Mouse (Mus musculus) heart, embryonic 15.5 days (tissue): ENCODE data around the gene Gm13290. TPM values are rescaled to one million over a fixed set of nuclear protein-coding genes. Genes with fewer than 3 reads are reported as not detected.
A peak's percentile ranks its signal among the peaks of the same experiment; 100 is the strongest.
"Not testable (repeated sequence)": the region's sequence is repeated elsewhere in the genome, so short reads cannot be mapped to it uniquely, and the experiment has no call there.

Experiments
- ATAC-seq: fragments of 200-750 bp; cut with Nextera tagmentation; replicated peaks from 2 replicates; pipeline ENCODE4 v1.8.0; 2017; ENCODE audit warnings: low read depth, moderate TSS enrichment; ENCODE audit not compliant: insufficient number of reproducible peaks, insufficient read depth, low FRiP score
- H3K27ac ChIP-seq: fragments of 300-500 bp; sonication (generic); 2 replicates; pipeline ENCODE4 v1.5.1; 2015; ENCODE audit warnings: mild to moderate bottlenecking, inconsistent platforms
- H3K27me3 ChIP-seq: fragments of 300-500 bp; sonication (generic); 2 replicates; pipeline ENCODE4 v1.6.1; 2015; ENCODE audit warnings: inconsistent platforms
- H3K36me3 ChIP-seq: fragments of 300-500 bp; sonication (generic); 2 replicates; pipeline ENCODE4 v1.6.1; 2015; ENCODE audit warnings: mild to moderate bottlenecking, inconsistent platforms
- H3K4me1 ChIP-seq: fragments of 300-500 bp; sonication (generic); replicated peaks from 2 replicates; pipeline ENCODE4 v1.6.1; 2015; ENCODE audit warnings: inconsistent platforms
- H3K4me2 ChIP-seq: fragments of 300-500 bp; sonication (generic); 2 replicates; pipeline ENCODE4 v1.6.1; 2015; ENCODE audit warnings: inconsistent platforms, mild to moderate bottlenecking, moderate library complexity
- H3K4me3 ChIP-seq: fragments of 300-500 bp; sonication (generic); 2 replicates; pipeline ENCODE4 v1.5.1; 2015; ENCODE audit warnings: mild to moderate bottlenecking, inconsistent platforms
- H3K9ac ChIP-seq: fragments of 300-500 bp; sonication (generic); 2 replicates; pipeline ENCODE4 v1.6.1; 2015; ENCODE audit warnings: mild to moderate bottlenecking, inconsistent platforms
- H3K9me3 ChIP-seq: fragments of 300-500 bp; sonication (generic); replicated peaks from 2 replicates; pipeline ENCODE4 v1.6.1; 2016; ENCODE audit warnings: inconsistent platforms
- WGBS: fragments of 180-500 bp; shearing (Covaris S2); methylation state at CpG from one replicate; pipeline ENCODE4 v1.1.7; 2015; ENCODE audit warnings: mixed read lengths; 5-methylcytosine and 5-hydroxymethylcytosine counted together
- polyA plus RNA-seq: library from polyadenylated mRNA; unstranded; fragments of >200 nt; fragmentation: Nextera tagmentation; extraction: Ambion mirVana; gene quantifications from 2 replicates; pipeline ENCODE4 v1.2.1, GENCODE M21; 2015

Gm13290 gene
- polyA plus RNA-seq, 1 experiment from 2014 or later: 0.48 TPM

DNA sequence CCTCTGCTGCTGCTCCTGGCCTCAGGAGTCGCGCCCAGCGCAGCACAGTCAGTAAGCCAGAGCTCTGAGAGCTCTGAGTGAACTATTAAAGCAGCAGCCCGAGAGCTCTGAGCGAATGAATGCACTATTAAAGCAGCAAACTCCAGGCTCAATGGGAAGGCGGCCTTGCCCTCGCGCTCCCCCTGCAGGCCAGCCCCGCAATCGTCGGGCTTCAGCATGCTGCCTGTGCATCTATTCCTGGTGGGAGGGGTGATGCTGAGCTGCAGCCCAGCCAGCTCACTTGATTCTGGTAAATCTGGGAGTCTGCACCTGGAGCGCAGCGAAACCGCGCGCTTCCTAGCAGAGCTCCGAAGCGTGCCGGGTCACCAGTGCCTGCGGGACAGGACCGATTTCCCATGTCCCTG lies 16.0 kb upstream of the Gm13290 start:
- peak overlapping the region; percentile 76 for H3K9ac ChIP-seq

DNA sequence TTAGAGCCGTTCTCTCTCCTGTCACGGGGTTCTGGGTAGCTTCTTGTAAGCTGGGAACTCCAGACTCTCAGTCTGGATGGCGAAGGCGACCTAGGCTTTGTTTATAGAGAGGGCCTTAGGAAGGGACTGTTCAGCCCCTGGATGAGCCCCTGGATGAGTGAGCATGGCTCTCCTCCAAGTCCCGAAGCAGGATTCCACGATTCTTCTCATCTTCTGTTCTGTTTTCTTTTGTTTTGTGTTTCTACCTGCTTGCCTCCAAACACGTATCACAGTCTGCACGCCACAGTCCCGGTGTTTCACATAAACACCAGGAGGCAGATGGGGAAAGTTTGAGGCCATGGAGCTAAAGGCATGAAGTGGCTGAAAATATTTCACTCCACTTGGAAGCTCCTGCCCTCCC lies 14.9 kb upstream of the Gm13290 start:
- not testable (repeated sequence) for H3K4me1 ChIP-seq, H3K27ac ChIP-seq, H3K4me2 ChIP-seq, ATAC-seq, H3K36me3 ChIP-seq, H3K9me3 ChIP-seq, H3K27me3 ChIP-seq, H3K9ac ChIP-seq, H3K4me3 ChIP-seq
- WGBS: 85% methylated on average over 9 of the region's 9 CpGs

More for the DNA sequence above, 16.0 kb upstream of the Gm13290 start:
- Histone ChIP-seq H3K27ac (peak overlapping the region; percentile 98), H3K4me2 (peak overlapping the region; percentile 83), H3K4me3 (peak overlapping the region; percentile 70)
- H3K9me3 ChIP-seq, H3K27me3 ChIP-seq, H3K4me1 ChIP-seq, H3K36me3 ChIP-seq: not testable (repeated sequence)
- peak; percentile 100 for ATAC-seq
- under 1% methylated on average over 21 of the region's 21 CpGs for WGBS

DNA sequence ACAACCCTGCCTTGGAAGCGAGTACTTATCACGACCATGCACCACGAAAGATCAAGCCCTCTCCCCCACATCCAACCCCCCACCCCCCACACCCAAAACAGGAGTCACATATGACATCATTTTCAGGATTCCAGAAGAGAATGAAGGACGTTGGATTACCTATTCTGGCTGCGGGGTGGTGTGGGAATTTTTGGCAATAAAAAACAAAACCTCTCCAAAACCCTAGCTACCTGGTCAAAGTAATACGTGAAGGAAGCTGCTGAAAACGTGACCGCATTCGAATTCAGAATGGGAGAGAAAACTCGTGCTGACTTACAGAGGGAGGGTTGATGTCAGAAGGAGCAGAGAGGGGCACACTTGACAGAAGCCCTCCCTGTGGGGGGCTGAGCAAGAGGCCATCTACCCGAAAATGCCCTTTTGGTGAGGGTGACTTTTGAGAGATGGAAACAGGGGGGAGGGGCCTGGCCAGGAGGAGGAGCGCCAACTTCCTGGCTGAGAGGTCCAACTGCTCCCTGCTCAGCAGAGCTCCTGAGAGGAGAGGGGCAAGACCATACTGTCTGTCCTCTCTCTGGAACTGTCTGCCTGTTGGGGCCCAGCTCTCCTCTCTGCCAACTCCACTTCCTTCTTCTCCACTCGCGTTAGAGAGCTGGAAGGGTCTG lies 13.9 kb upstream of the Gm13290 start, which contains the start of gene Gm13283:
Gm13283 (plus strand) TSS at position 510 of the 659 bp plus-strand sequence.
- ATAC-seq, H3K36me3 ChIP-seq, H3K27me3 ChIP-seq, H3K4me1 ChIP-seq, H3K9me3 ChIP-seq: not testable (repeated sequence)
- Histone ChIP-seq H3K4me2 (peak within 1 kb of the TSS; percentile 55), H3K9ac (peak within 1 kb of the TSS; percentile 43; the same call in 1 of the 2 replicates), H3K27ac (peak within 1 kb of the TSS; percentile 76), H3K4me3 (peak within 1 kb of the TSS; percentile 42)
- 18% methylated on average over 11 of the region's 14 CpGs for WGBS

DNA sequence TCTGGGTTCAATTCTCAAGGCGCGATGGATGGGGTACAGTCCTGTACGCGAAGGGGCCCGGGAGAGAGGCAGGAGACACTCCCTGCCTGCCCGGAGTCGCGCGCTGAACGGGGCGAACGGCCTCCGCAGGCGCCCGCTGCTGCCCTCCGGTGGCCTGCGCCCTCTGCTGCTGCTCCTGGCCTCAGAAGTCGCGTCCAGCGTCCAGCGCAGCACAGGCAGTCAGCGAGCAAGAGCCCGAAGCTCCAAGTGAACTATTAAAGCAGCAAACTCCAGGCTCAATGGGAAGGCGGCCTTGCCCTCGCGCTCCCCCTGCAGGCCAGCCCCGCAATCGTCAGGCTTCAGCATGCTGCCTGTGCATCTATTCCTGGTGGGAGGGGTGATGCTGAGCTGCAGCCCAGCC lies 13.2 kb upstream of the Gm13290 start:
- not testable (repeated sequence) for H3K36me3 ChIP-seq, H3K9me3 ChIP-seq, H3K4me1 ChIP-seq, ATAC-seq, H3K27me3 ChIP-seq
- H3K27ac ChIP-seq: peak overlapping the region; percentile 76
- peak overlapping the region; percentile 55 for H3K4me2 ChIP-seq
- WGBS: 0% methylated on average over 26 of the region's 28 CpGs
- peak overlapping the region; percentile 43; the same call in 1 of the 2 replicates for H3K9ac ChIP-seq
- H3K4me3 ChIP-seq: peak overlapping the region; percentile 42

DNA sequence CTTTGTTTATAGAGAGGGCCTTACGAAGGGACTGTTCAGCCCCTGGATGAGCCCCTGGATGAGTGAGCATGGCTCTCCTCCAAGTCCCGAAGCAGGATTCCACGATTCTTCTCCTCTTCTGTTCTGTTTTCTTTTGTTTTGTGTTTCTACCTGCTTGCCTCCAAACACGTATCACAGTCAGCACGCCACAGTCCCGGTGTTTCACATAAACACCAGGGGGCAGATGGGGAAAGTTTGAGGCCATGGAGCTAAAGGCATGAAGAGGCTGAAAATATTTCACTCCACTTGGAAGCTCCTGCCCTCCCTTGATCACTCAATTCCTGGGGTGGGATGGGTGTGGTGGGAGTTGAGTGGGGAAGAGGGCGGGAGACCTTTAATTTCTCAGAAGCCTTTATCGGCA lies 11.9 kb upstream of the Gm13290 start:
- WGBS: 65% methylated on average over 6 of the region's 8 CpGs
- not testable (repeated sequence) for H3K4me1 ChIP-seq, H3K27me3 ChIP-seq, H3K9me3 ChIP-seq, H3K36me3 ChIP-seq, H3K27ac ChIP-seq, H3K4me3 ChIP-seq, H3K4me2 ChIP-seq, ATAC-seq, H3K9ac ChIP-seq

DNA sequence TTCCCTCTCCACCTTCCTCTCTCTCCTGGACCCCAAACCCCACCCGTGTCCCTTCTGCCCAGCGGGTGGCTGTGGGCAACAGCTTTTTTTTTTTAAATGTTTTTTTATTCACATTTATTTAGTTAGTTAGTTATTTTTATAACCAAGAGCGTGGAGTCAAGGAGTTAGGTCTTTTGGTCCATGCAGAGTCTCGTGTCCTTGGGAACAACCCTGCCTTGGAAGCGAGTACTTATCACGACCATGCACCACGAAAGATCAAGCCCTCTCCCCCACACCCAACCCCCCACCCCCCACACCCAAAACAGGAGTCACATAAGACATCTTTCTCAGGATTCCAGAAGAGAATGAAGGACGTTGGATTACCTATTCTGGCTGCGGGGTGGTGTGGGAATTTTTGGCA lies 11.3 kb upstream of the Gm13290 start:
- not testable (repeated sequence) for H3K27ac ChIP-seq, H3K36me3 ChIP-seq, H3K4me1 ChIP-seq, ATAC-seq, H3K4me3 ChIP-seq, H3K9me3 ChIP-seq, H3K9ac ChIP-seq, H3K27me3 ChIP-seq
- H3K4me2 ChIP-seq: peak overlapping the region; percentile 57
- WGBS: 47% methylated on average over 9 of the region's 9 CpGs

DNA sequence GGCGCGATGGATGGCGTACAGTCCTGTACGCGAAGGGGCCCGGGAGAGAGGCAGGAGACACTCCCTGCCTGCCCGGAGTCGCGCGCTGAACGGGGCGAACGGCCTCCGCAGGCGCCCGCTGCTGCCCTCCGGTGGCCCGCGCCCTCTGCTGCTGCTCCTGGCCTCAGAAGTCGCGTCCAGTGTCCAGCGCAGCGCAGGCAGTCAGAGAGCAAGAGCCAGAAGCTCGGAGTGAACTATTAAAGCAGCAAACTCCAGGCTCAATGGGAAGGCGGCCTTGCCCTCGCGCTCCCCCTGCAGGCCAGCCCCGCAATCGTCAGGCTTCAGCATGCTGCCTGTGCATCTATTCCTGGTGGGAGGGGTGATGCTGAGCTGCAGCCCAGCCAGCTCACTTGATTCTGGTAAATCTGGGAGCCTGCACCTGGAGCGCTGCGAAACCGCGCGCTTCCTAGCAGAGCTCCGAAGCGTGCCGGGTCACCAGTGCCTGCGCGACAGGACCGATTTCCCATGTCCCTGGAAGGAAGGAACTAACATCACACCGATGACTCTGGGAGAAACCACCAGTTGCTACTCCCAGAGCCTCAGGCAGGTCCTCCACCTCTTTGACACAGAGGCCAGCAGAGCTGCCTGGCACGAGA lies 10.1 kb upstream of the Gm13290 start:
- peak overlapping the region; percentile 73 for H3K27ac ChIP-seq
- not testable (repeated sequence) for ATAC-seq

DNA sequence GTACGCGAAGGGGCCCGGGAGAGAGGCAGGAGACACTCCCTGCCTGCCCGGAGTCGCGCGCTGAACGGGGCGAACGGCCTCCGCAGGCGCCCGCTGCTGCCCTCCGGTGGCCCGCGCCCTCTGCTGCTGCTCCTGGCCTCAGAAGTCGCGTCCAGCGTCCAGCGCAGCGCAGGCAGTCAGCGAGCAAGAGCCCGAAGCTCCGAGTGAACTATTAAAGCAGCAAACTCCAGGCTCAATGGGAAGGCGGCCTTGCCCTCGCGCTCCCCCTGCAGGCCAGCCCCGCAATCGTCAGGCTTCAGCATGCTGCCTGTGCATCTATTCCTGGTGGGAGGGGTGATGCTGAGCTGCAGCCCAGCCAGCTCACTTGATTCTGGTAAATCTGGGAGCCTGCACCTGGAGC lies 3.0 kb downstream of the Gm13290 start, which contains the start of gene Gm13289:
Gm13289 (plus strand) TSS at position 301 of the 400 bp plus-strand sequence.
- H3K27me3 ChIP-seq, H3K4me1 ChIP-seq, H3K9ac ChIP-seq, H3K27ac ChIP-seq, H3K4me2 ChIP-seq, H3K36me3 ChIP-seq, ATAC-seq, H3K4me3 ChIP-seq, H3K9me3 ChIP-seq: not testable (repeated sequence)
- no CpG with 5 or more reads among the region's 29 CpGs for WGBS

More for the DNA sequence above, 10.1 kb upstream of the Gm13290 start:
- H3K36me3 ChIP-seq, H3K27me3 ChIP-seq, H3K9ac ChIP-seq, H3K4me1 ChIP-seq, H3K9me3 ChIP-seq: not testable (repeated sequence)
- WGBS: 2% methylated on average over 35 of the region's 42 CpGs
- peak overlapping the region; percentile 39 for H3K4me3 ChIP-seq
- peak overlapping the region; percentile 54 for H3K4me2 ChIP-seq

DNA sequence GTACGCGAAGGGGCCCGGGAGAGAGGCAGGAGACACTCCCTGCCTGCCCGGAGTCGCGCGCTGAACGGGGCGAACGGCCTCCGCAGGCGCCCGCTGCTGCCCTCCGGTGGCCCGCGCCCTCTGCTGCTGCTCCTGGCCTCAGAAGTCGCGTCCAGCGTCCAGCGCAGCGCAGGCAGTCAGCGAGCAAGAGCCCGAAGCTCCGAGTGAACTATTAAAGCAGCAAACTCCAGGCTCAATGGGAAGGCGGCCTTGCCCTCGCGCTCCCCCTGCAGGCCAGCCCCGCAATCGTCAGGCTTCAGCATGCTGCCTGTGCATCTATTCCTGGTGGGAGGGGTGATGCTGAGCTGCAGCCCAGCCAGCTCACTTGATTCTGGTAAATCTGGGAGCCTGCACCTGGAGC lies 5.9 kb downstream of the Gm13290 start, which contains the start of gene Gm13272:
Gm13272 (plus strand) TSS at position 301 of the 400 bp plus-strand sequence.
- H3K36me3 ChIP-seq, H3K9me3 ChIP-seq, H3K27me3 ChIP-seq, H3K4me1 ChIP-seq, H3K4me3 ChIP-seq, H3K4me2 ChIP-seq, H3K9ac ChIP-seq, ATAC-seq, H3K27ac ChIP-seq: not testable (repeated sequence)
- WGBS: no CpG with 5 or more reads among the region's 29 CpGs

DNA sequence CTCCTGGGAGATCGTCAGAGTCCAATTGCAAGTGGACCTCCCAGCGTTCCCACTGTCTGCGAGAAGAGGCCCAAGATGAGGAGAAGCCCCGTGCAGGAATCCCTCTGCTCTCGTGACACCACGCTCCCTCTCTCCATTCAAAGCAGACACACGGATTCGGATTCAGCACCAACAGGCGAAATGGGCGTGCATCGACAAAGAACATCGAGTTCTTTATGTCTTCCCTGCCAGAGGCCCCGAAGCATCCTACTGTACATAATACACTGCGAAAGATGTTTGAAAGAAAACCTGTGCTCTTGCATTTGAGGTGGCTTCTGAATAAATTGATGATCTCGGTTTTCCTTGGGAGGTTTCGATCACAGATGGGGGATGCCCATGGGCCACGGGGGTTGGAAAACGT lies 6.7 kb downstream of the Gm13290 start:
- not testable (repeated sequence) for H3K4me1 ChIP-seq, H3K4me3 ChIP-seq, H3K9me3 ChIP-seq, H3K9ac ChIP-seq, H3K27ac ChIP-seq, H3K4me2 ChIP-seq, H3K27me3 ChIP-seq, H3K36me3 ChIP-seq, ATAC-seq
- 45% methylated on average over 16 of the region's 18 CpGs for WGBS

DNA sequence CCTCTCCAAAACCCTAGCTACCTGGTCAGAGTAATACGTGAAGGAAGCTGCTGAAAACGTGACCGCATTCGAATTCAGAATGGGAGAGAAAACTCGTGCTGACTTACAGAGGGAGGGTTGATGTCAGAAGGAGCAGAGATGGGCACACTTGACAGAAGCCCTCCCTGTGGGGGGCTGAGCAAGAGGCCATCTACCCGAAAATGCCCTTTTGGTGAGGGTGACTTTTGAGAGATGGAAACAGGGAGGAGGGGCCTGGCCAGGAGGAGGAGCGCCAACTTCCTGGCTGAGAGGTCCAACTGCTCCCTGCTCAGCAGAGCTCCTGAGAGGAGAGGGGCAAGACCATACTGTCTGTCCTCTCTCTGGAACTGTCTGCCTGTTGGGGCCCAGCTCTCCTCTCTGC lies 8.2 kb downstream of the Gm13290 start, which contains the start of gene Ifnz:
Ifnz (plus strand) TSS at position 301 of the 400 bp plus-strand sequence.
- not testable (repeated sequence) for ATAC-seq, H3K9ac ChIP-seq, H3K4me1 ChIP-seq, H3K9me3 ChIP-seq, H3K36me3 ChIP-seq, H3K27me3 ChIP-seq
- Histone ChIP-seq H3K4me3 (peak within 1 kb of the TSS; percentile 30), H3K27ac (peak within 1 kb of the TSS; percentile 73), H3K4me2 (peak within 1 kb of the TSS; percentile 56)
- 12% methylated on average over 5 of the region's 7 CpGs for WGBS

DNA sequence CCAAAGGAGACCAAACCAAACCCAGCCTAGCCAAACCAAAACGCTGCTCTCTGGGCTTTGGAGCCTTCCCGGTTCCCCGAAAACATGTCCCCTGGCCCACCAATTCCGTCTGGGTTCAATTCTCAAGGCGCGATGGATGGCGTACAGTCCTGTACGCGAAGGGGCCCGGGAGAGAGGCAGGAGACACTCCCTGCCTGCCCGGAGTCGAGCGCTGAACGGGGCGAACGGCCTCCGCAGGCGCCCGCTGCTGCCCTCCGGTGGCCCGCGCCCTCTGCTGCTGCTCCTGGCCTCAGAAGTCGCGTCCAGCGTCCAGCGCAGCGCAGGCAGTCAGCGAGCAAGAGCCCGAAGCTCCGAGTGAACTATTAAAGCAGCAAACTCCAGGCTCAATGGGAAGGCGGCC lies 8.7 kb downstream of the Gm13290 start:
- peak overlapping the region; percentile 56 for H3K4me2 ChIP-seq
- not testable (repeated sequence) for H3K4me1 ChIP-seq, H3K9ac ChIP-seq, ATAC-seq, H3K36me3 ChIP-seq, H3K9me3 ChIP-seq, H3K27me3 ChIP-seq
- H3K4me3 ChIP-seq: peak overlapping the region; percentile 30
- H3K27ac ChIP-seq: peak overlapping the region; percentile 73
- WGBS: 0% methylated on average over 11 of the region's 31 CpGs
